Mouse (Mus musculus): ENCODE data around the gene Ccdc70.

GRCm38 (mm10) chr8:21946462-21946861 lies 23.1 kb upstream of the Ccdc70 start, which contains the start of gene Defb13:
- TF ChIP-seq CTCF (IDR thresholded peaks at IDR 0.05; ENCODE audit: extremely low read depth, insufficient read length, insufficient replicate concordance, low read depth, low read length) (no peak), POLR2A (IDR thresholded peaks at IDR 0.05; ENCODE audit: low read depth, low read length) (no peak)

Measured in small intestine, adult 2 months (tissue).